Mouse (Mus musculus): Measurements from ENCODE around the gene Rfx5.

The Rfx5 gene

DNA sequence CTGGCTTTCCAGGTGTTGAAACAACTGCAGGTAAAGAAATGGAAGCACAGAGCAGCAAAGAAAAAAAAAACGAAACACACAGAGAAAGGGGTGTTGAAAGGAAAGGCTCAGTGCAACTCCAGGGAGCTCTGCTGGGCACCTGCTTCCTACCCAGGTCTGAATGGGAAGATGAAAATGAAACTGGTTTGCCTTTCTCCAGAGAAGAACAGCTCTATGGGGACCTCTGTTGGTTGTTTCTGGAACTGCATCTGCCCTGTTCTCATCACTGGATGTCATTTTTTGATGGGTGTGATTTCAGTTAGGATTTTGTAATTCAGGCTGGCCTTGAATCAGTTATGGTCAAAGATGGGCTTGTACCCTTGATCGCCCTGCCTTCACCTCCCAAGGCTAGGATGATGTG is 43.1 kb downstream of the Rfx5 start:
- DNase-seq (ENCODE audit: low read depth) = peak; percentile 82

DNA sequence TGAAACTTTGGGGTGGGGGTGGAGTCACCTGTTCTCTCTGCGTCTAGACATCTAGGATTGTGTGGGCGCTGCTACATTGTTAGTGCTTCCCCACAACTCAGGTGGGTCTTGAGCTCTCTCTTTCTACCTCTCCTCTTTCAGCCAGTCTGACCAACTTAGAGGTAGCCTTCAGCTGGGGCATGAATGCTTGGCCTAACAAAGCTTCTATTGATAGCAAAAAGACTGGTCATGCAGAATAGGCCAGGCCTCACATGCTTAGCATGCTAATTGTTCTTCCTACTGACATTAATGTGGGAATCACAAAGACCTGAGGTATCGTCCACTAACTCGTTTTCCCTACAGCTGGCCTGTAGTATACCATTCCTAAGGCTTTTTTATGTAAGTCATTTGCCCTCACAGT is 48.7 kb downstream of the Rfx5 start:
- no peak for DNase-seq (ENCODE audit: low read depth)

DNA sequence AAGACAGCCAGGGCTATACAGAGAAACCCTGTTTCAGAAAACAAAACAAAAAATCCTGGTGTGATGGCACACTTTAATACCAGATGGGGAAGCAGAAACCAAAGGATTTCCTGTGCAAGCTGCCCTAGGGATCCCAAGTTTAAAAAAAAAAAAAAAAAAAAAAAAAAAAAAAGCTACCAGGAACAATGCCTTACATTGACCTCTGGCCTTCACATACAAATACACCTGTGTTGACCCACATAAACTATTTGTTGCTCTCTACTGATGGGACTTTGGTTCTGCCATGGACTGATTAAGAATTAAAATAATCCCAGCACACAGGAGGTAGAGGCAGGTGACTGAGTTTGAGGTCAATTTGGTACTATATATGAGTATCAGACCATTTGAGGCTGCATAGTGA is 49.4 kb downstream of the Rfx5 start:
- peak; percentile 41 for DNase-seq (ENCODE audit: low read depth)

DNA sequence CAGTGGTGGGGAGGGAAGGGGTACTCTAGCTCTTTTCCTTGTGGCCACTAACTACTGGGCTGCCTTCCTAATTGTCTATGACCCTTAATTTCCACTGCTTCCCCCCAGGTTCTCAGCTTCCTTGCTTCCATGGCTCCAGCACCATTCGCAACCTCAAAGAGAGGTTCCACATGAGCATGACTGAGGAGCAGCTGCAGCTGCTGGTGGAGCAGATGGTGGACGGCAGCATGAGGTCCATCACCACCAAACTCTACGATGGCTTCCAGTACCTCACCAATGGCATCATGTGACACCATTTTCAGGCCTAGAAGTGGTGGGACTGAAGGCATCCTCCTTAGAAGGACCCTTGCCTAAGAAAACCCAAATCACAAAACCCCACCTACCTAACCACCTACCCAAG is 51.8 kb downstream of the Rfx5 start:
- DNase-seq (ENCODE audit: low read depth) = no peak

DNA sequence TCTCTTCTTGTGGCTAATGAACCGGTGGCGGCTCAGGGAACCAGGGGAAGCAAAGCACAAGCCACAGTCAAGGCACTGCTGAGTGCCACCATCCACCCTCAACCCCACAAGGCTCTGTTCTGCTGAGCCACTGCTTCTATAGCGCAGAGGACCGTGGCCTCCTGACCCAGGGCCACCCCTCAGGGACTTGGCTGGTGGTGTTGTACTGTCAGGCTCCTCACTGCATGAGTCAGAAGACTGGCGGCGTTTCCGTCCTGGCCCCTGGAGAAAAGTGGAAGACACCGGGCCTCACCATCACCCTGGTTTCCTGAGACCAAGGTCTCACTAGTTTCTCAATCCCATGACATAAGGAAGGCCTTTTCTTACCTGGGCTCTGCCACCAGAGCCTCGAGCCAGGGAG is 53.8 kb downstream of the Rfx5 start:
- DNase-seq (ENCODE audit: low read depth) = peak; percentile 70

DNA sequence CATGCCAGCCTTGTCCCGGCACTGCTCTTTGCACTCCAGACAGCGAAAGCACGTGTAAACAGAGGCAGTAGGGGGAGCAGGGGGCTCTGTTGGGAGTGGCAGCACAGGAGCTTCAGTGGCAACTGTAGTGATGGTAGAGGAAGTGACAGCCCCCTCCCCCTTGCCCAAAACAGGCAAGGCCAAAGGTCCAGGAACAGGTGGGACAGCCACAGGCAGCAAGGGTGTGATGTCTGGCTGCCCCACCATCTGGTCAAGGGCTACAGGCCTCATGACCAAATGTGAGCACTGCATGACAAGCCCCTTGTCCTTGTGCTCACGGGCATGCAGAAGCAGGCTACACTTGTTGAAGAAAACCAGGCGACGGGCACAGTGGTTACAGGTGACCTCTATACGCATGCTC is 56.5 kb downstream of the Rfx5 start:
- DNase-seq (ENCODE audit: low read depth) = no peak

Measured in 416B (cell line).